Mouse (Mus musculus): ENCODE data around the gene Parp6.

DNA sequence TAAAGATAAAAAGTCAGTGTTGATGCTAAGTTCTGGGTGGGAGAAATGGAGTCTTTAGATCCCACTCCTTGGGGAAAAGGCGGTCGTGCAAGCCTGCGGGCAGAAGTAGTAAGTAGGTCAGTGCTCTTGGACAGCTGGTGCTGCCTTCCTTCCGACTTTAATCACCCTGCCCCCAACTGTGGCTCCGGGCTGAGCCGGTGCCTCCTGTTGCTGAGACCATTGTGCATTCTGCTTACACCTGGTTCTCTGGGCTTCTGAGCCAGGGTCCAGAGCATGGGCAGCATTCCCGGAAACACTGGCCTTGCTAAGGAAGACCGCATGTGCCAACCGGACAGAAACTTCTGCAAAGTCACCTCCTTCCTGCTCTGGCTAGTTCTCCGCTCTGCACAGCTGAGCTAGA, 43.3 kb downstream of the Parp6 start:
- TF ChIP-seq CTCF (IDR thresholded peaks at IDR 0.05; ENCODE audit: borderline replicate concordance, control insufficient read depth, extremely low read depth, insufficient read depth, low read length, poor library complexity) (no peak), POLR2A (IDR thresholded peaks at IDR 0.05; ENCODE audit: control insufficient read depth, extremely low read depth, insufficient read depth, low read length, poor library complexity) (no peak)

Measured in thymus, adult 2 months (tissue).